Mouse (Mus musculus) megakaryocyte, embryonic 14.5 days (primary cell): ENCODE results near the gene Dennd1a. TPM values are rescaled to one million over a fixed set of nuclear protein-coding genes. Genes with fewer than 3 reads are reported as not detected.

Experiments used
- H3K27me3 ChIP-seq: replicated peaks from 2 replicates; pipeline ENCODE3; 2012; ENCODE audit warnings: inconsistent platforms
- H3K36me3 ChIP-seq: replicated peaks from 2 replicates; pipeline ENCODE3; 2012; ENCODE audit warnings: low read length, inconsistent platforms, mixed read lengths
- H3K4me1 ChIP-seq: 2 replicates; pipeline ENCODE4 v1.6.1; 2012; ENCODE audit warnings: inconsistent platforms
- H3K4me3 ChIP-seq: replicated peaks from 2 replicates; pipeline ENCODE3; 2012; ENCODE audit warnings: moderate library complexity, mild to moderate bottlenecking, inconsistent platforms
- H3K9me3 ChIP-seq: 2 replicates; pipeline ENCODE4 v1.6.1; 2012; ENCODE audit warnings: inconsistent platforms
- FLI1 ChIP-seq: IDR thresholded peaks from 2 replicates; pipeline ENCODE4 v1.6.1; 2012; ENCODE audit warnings: low read length, inconsistent platforms, mixed read lengths
- GATA1 ChIP-seq: IDR thresholded peaks from 3 replicates; pipeline ENCODE4 v1.6.1; 2012; ENCODE audit warnings: mixed read lengths, low read length, inconsistent platforms, borderline replicate concordance
- polyA plus RNA-seq: library from polyadenylated mRNA; stranded (reverse); fragments of >175 nt; gene quantifications from 2 replicates; pipeline ENCODE4 v1.2.3, GENCODE M21; 2012; ENCODE audit warnings: low replicate concordance; ENCODE audit not compliant: insufficient read depth

Dennd1a gene
- polyA plus RNA-seq, 1 experiment: 25.6 TPM

DNA sequence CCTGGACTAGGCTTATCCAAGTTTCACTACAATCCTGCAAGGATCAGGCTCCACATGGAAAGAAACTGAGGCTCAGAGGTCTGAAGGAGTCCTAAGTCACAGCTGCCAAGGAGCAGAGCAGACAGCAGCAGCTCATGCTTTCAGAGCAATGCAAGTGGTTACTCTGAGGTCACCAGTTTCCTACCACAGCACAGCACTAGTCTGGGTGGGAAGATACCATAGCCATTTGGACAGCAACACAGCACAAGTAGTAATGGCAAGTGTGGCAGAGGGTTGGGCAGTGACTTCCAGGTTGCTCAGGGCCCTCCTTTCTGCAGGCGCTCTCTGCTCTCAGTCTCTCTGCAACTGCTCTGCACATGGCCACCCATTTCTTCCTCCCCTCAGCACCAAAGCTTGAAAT is 354.9 kb downstream of the Dennd1a start:
- H3K36me3 ChIP-seq: peaks cover 32% of the 10 kb centered on the region
- no peaks in the 10 kb centered on the region for H3K9me3 ChIP-seq
- H3K4me3 ChIP-seq: peak overlapping the region; percentile 20
- no peaks in the 10 kb centered on the region for H3K27me3 ChIP-seq
- peaks cover 20% of the 10 kb centered on the region for H3K4me1 ChIP-seq
- TF ChIP-seq GATA1 (no peak), FLI1 (no peak)

DNA sequence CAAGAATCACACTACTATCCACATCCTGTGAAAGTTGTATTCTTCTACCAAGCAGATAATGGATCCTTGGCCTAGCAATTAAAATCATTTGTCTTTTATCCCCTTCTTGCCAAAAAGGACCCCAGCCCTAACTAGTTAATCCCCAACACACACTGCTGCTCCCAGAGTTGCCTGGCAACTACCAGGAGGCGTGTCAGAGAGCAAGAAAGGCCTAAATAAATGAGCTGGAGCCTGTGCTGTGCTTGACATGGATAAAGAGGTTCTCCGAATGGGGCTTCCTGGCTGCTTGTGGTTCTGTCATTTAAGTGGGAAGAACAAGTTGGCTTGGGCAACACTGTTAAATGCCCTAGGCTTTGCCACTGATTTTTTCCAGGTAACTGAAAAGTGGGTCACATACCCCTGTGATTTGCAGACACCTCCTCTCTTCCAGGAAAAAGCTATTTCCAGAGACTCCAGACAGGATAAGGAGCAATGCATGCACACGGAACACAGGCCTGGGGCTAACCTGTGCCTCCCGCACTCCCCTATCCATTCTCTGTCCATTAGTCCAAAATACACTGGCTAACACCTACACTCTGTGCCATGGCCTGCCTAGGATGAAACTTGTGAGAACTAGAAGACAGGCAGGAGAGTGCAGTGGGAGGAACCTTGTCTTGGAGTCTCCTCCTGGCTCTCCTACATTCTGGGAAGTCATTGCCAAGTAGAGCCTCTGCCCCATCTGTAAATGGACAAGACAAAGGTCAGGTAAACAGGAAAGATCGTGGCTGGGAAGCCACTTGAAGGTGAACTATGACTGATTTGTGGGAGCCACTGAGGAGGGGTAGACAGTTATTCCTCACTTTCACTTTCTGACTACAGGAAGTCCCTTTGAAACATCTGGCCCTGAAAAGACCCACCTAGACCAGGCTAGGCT is 355.9 kb downstream of the Dennd1a start:
- H3K27me3 ChIP-seq: no peaks in the 10 kb centered on the region
- H3K4me3 ChIP-seq: no peak overlapping the region
- H3K9me3 ChIP-seq: no peaks in the 10 kb centered on the region
- TF ChIP-seq FLI1: no peak
- no peak for TF ChIP-seq GATA1
- H3K36me3 ChIP-seq: peaks cover 28% of the 10 kb centered on the region
- peaks cover 20% of the 10 kb centered on the region for H3K4me1 ChIP-seq

DNA sequence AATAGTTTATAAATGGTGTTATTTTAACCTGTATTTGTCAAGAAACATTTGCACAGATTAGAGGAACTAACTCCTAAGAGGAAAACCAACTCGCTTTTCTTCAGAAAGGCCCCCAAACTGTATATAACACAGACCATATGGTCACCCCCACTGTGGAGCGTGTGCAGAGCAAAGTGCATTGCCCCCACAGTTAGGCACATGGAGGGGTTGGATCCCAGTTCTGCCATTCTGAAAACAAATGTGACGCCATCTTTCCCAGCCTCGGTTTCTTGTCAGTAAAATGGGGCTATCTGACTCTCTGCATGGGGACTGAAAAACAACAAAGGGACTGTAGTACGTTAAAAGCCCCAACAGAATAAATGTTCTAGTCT is 361.1 kb downstream of the Dennd1a start:
- TF ChIP-seq FLI1 (no peak), GATA1 (no peak)
- Histone ChIP-seq H3K27me3 (peaks cover 2% of the 10 kb centered on the region), H3K36me3 (peaks cover 7% of the 10 kb centered on the region)

DNA sequence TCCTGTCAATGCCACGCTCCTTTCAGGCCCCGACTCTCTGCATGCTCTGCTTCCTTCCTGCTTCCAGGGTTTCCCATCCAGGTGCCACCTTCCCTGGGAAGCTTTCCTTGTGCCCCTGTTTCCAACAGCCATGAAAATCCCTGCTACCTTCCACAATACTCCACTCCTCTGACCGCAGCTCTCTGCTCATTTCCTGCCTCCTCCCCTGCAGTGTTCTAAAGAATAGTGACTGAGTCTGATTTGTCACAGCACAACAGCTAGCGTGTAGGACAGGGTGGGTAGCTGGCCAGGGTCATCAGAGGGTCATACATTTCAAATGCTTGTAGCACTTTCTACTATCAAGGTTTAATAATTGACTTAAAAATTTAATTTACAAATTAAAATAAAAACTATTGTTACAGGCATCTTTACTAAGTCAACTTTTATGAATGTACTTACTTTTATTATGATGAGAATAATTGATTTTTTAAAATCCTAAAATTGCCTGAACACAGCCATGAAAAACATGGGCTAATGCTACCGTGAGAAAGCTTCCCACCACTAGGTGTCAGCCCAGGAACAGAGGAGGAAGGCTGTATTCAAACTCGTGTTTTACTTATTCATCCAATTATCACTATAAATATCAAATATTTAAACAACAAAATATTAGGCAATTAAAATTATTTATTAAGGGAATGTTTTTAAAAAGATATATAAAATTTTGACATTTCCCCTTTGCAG is 361.6 kb downstream of the Dennd1a start:
- TF ChIP-seq GATA1 (no peak), FLI1 (no peak)
- H3K36me3 ChIP-seq: peaks cover 4% of the 10 kb centered on the region
- H3K4me3 ChIP-seq: no peak overlapping the region
- peaks cover 2% of the 10 kb centered on the region for H3K27me3 ChIP-seq
- H3K4me1 ChIP-seq: no peaks in the 10 kb centered on the region
- H3K9me3 ChIP-seq: no peaks in the 10 kb centered on the region

More for the DNA sequence above, 361.1 kb downstream of the Dennd1a start:
- H3K4me1 ChIP-seq: peaks cover 2% of the 10 kb centered on the region
- H3K4me3 ChIP-seq: no peak overlapping the region
- H3K9me3 ChIP-seq: no peaks in the 10 kb centered on the region

DNA sequence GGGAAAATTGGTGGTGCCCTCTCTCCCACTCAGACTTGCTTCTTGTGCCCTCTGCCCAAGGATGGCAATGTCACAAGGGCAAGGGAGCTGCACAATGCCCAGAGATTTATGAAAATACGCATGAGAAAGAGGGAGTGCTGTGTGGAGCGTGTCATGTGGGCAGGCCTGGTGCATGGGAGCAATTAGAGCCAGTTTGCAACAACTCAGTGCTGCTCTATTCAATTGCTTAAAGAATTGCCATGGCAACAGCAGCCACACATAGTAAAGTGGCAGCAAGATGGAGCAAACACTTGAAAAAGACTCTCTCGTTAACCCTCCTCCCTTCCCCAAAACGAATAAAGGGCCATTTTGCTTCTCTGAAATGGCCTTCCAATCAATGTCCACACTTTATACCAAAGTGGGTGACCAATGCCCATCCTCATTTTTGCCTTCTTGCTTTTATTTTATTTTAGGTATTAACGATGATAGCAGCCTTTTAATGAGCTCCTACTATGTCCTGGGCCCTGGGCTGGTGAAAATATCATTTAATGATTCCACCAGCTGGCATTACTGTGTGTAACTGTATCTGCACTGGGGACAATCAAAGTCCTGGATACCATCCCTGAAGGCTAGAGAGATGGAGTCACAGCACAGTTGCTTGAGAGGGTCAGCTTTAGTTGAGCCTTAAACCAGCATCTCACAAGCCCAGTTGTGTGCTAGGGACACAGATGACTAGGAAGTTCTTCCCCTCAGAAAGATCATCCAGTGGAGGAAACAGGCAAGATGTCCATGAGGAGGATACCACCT is 378.3 kb downstream of the Dennd1a start:
- TF ChIP-seq GATA1: no peak
- no peak for TF ChIP-seq FLI1
- no peaks in the 10 kb centered on the region for H3K27me3 ChIP-seq
- H3K36me3 ChIP-seq: no peaks in the 10 kb centered on the region
- H3K9me3 ChIP-seq: no peaks in the 10 kb centered on the region
- no peak overlapping the region for H3K4me3 ChIP-seq
- H3K4me1 ChIP-seq: peaks cover 24% of the 10 kb centered on the region

DNA sequence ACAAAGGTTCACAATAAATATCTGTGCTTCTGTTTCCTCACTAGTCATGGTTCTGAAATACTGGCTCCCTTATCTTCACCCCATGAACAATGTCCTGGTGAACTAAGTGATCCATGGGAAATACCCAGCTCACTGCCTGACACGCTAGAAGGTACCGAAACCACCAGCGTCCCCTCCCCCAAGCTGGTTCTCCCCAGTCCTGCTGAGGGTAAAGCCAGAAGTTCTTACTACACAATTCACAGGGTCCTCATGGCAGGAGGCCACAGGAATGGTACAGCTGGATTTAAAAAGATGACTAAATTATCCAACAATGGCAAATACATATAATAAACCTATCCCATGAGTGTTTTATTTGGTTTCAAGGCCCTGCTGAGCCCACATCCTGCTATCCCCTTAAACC is 378.9 kb downstream of the Dennd1a start:
- Histone ChIP-seq H3K27me3 (no peaks in the 10 kb centered on the region), H3K36me3 (no peaks in the 10 kb centered on the region), H3K9me3 (no peaks in the 10 kb centered on the region), H3K4me1 (peaks cover 24% of the 10 kb centered on the region), H3K4me3 (no peak overlapping the region)
- no peak for TF ChIP-seq GATA1
- no peak for TF ChIP-seq FLI1

DNA sequence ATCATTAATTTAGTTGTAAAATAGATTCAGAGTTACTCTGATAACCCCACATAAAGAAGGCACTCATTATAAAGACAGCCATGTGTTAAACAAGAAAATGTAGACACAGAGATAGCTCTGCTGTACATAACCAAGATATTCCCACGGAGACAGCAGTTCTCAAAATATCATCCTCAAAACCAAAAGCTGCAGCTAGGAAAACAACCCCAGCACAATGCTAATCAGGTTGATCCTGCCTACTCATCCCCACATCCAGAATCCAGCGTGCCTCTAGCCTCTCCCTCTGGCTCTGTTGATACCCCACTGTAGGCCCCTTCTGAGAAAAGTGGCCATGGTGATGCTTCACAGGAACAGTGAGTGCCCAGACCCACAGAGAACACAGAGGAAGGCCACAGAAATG is 380.9 kb downstream of the Dennd1a start:
- no peak overlapping the region for H3K4me3 ChIP-seq
- no peaks in the 10 kb centered on the region for H3K9me3 ChIP-seq
- peaks cover 2% of the 10 kb centered on the region for H3K27me3 ChIP-seq
- TF ChIP-seq GATA1 (no peak), FLI1 (no peak)
- no peaks in the 10 kb centered on the region for H3K36me3 ChIP-seq
- peaks cover 33% of the 10 kb centered on the region for H3K4me1 ChIP-seq

DNA sequence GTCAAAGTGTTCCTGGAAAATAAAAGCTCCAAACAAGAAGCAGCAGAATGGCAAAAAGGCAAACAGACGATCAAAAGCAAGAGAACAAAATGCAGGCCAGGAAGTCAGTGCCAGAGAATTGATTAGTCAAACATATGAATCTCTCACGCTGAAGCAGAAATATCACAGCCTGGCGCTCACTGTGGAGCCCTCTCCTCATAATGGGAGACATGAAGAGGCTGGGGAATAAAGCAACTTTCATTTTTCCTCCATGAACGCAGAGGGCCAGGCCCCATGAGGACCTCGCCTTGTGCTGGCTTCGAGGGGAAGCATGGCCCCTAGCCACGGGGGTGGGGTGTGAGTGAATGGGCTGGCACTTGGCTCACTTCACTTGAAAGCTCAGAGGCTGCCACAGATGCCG is 383.9 kb downstream of the Dennd1a start:
- H3K9me3 ChIP-seq: no peaks in the 10 kb centered on the region
- H3K36me3 ChIP-seq: no peaks in the 10 kb centered on the region
- no peak for TF ChIP-seq FLI1
- TF ChIP-seq GATA1: no peak
- peaks cover 33% of the 10 kb centered on the region for H3K4me1 ChIP-seq
- peaks cover 2% of the 10 kb centered on the region for H3K27me3 ChIP-seq
- no peak overlapping the region for H3K4me3 ChIP-seq

DNA sequence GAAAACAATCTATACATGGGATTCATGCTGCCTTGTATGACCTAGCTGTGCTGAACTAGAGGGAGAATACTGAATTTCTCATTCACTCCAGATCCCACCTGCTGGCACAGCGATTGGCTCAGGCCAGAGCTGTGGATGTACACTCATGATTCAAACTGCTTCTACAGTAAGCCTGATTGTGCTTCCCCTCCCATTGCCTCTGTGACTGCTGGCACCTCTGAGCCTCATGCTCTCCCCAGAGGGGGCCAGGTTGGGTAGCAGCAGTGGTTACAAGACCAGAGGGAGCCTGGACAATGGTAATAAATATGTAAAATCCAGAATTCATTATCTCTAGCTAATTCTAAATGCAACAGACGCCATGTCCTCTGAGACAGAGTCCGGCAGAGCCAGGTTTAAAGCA is 404.0 kb downstream of the Dennd1a start:
- Histone ChIP-seq H3K36me3 (no peaks in the 10 kb centered on the region), H3K4me1 (no peaks in the 10 kb centered on the region; the same call in 1 of the 2 replicates), H3K4me3 (no peak overlapping the region), H3K9me3 (peaks cover 6% of the 10 kb centered on the region; the same call in 1 of the 2 replicates), H3K27me3 (peaks cover 4% of the 10 kb centered on the region)
- TF ChIP-seq GATA1 (no peak), FLI1 (no peak)
